Mouse (Mus musculus) Muller cell, postnatal 12 days (primary cell): ENCODE data around the gene Sntg2.

ENCODE experiments used
- DNase-seq: peaks from one replicate; pipeline ENCODE4 v3.0.0-alpha.2; 2015; ENCODE audit errors: inconsistent ontology term

Gene Sntg2

GRCm38 (mm10) chr12:30372933-30373501, at the start of gene Sntg2:
TSS of gene Sntg2 (minus strand) at chr12:30373375.
- DNase-seq, result peak; percentile 89

- no peak for DNase-seq
Observed at GRCm38 (mm10) chr12:30416547-30416946, 43.4 kb upstream of the Sntg2 start.

GRCm38 (mm10) chr12:30415981-30416380, 42.8 kb upstream of the Sntg2 start:
- DNase-seq, result no peak

DNA sequence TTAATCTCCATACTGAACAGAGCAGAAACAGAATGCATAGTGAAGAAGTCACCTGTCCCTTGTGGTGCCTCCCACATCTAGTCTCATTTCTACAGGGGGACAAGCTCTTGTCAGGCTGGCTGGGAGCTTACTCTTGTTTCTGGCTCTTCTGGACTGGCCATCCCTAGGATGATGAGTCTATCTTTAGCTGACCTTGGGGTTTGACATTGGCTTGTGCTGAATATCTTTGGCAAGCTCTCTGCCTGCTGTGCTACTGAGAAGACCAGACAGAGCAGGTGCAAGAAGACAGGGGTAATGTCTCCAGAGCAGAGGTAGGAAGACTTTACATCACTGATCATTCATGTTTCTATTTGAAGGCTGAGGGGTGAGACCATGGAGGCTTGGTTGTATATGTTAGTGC, 29.5 kb upstream of the Sntg2 start:
- DNase-seq, result no peak

- DNase-seq, result no peak
Observed at GRCm38 (mm10) chr12:30400531-30400930, 27.4 kb upstream of the Sntg2 start.

GRCm38 (mm10) chr12:30400114-30400513, 26.9 kb upstream of the Sntg2 start:
- no peak for DNase-seq

- DNase-seq, result no peak
Observed at GRCm38 (mm10) chr12:30372293-30372692, 882 bp downstream of the Sntg2 start.

GRCm38 (mm10) chr12:30369786-30370185, 3.4 kb downstream of the Sntg2 start:
- peak; percentile 45 for DNase-seq

DNA sequence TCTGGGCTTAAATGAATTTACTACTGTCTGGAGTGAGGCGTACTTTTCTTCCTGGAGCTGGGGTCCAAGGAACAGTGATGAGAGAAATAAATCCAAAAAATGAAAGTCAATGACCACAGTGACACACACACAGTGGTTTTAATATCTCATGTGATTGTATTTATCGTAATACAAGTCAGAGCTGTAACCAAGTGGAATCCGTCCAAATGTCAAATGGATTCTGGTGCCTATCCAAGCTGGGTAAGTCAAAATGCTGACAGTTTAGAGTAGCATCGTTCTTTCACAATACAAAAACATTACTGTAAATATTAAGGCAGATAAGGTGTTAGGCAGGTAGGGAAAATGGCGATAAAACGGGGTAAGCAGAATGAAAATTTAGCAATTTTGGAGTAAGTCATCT, 4.0 kb downstream of the Sntg2 start:
- DNase-seq, result no peak

DNA sequence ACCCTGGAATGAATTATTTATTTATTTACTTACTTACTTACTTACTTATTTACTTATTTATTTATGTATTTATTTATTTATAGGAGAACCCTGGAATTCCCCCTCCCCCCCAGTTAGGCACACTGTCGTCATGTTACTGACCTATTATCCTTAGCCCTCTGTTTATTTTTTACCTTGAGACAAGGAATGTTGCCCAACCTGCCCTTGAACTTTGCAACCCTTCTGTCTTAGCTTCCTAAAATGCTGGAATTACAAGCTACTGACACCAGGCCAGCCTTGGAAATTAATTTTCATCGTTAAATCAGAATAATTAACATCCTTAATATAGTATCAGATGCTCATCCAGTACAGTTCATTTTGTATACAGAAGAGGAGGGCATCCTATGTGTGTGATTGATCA, 10.9 kb downstream of the Sntg2 start:
- DNase-seq, result no peak

DNA sequence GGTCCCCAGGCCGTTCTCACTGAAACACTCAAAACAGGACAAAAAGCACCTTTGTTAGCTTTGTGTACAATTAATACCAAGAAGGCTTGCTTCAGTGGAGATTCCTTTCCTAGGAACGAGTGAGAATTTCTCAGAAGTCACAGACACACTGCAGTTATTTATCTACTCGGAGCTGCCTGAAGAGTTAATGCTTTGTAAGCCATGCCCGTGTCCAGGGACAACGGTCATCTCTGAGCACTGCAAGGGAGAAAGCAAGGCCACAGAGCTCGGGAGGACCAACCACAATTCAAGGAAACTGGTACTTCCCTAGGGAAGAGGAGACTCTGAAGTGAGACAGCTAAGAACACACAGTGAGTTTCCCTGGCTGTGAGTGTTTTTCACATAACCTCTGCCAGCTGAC, 15.5 kb downstream of the Sntg2 start:
- no peak for DNase-seq

GRCm38 (mm10) chr12:30352393-30352792, 20.8 kb downstream of the Sntg2 start:
- DNase-seq, result no peak

DNA sequence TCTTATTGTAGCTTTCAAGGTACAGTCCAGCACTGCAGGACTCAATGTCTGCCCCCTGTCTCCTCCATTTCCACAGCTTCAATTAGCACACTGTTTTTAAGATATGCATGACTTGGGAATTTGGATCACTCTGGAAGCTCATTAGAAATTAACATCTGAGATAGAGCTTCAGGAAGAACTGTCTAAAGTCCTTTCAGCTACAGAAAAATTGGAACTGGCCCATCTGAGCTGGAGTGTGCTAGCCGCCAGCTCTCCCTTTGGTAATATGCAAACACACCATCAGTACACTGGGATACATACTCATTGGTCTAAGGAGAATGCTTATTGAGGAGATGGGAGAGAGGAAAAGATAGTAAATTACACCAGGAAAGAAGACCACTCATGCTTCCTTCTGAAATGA, 25.1 kb downstream of the Sntg2 start:
- DNase-seq, result no peak

DNA sequence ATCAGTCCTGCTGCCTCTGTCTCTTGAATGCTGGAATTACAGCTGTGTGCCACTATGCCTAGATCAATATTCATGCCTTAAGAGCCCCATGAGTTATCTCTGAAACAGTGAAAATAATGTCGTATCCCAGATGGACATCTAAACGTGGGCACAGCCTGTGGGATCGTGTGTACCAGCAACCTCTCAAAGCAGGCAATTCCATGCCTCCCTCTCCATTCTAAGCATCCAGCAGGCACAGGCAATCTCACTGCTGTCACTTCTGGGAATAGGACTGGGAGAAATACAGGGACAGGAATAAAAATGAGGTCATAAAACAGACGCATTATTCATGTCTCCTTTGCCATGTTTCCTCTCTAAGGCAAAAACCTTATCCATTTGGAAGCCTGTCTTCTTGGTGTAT, 25.9 kb downstream of the Sntg2 start:
- no peak for DNase-seq

GRCm38 (mm10) chr12:30344806-30345205, 28.4 kb downstream of the Sntg2 start:
- DNase-seq, result no peak

GRCm38 (mm10) chr12:30336301-30336700, 36.9 kb downstream of the Sntg2 start:
- DNase-seq, result no peak

GRCm38 (mm10) chr12:30334502-30334901, 38.7 kb downstream of the Sntg2 start:
- no peak for DNase-seq

DNA sequence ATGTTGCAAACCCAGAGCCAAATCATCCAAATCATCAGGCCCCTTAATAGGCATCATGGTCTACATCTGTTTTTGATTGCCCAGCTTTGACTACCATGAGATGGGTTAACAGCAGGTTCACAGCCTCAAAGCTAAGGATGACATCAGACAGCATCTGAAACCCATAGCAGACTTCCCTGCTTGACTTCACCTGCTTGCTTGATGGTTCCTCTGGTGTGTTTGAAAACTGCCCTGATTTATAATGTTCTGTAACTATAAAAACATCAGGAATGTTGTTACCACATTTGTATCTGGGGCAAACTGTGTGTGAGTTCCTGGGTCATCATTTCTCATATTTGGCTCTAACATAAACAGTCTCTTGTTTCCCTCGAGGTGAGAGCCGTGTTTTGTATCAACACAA, 55.2 kb downstream of the Sntg2 start:
- DNase-seq, result no peak

DNA sequence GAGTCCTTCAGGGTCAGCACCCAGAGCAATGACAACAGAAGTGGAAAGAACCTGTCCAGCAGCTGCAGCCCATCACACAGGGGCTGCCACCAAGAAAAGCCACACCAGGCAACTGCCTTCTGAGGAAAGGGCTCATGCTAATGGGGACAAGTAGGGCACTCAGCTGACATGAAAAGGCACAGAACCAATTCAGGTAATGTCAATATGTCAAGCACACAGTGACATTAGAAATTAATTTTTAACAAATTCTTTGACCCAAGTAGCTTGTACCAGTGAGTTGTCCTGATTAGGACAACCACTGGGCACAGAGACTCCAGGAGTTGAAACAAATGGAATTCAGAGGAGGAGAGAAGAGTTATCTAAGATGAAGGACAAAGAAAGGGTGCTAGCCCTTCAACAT, 60.2 kb downstream of the Sntg2 start:
- DNase-seq, result no peak

GRCm38 (mm10) chr12:30308197-30308939, 64.8 kb downstream of the Sntg2 start:
- DNase-seq, result peak; percentile 16

GRCm38 (mm10) chr12:30292724-30293560, 80.2 kb downstream of the Sntg2 start:
- DNase-seq, result no peak

- DNase-seq, result no peak
Observed at GRCm38 (mm10) chr12:30286888-30287573, 86.1 kb downstream of the Sntg2 start.
